21 mouse cellular contexts compared by ENCODE assay signal in genomic region chr13:38377355-38377754, GRCm38 (mm10). TPM values are rescaled to one million over a fixed set of nuclear protein-coding genes. Genes with fewer than 3 reads are reported as not detected.
DNase-seq lines count a peak whose midpoint lies in the region; ATAC-seq and TF ChIP-seq lines count a peak whose summit lies in the region.
"Had no signal": no experiment of that assay in that cellular context is flagged by ENCODE, and none has a peak within 500 bp of the region (broad histone marks: within the 10 kb centered on the region; RNA-seq: fewer than 3 reads in every experiment).

No protein-coding gene starts in this region.

- no peak overlapping the region for H3ac ChIP-seq in myocyte (ENCODE audit: control insufficient read depth, insufficient read length)

- no peak overlapping the region for H3K4me2 ChIP-seq in liver, embryonic 11.5 days
- no peak overlapping the region for H3K4me2 ChIP-seq in myocyte (ENCODE audit: low read depth)
- H3K4me2 ChIP-seq: forebrain, embryonic 12.5 days; heart, embryonic 13.5 days had no signal

- TF ChIP-seq POLR2A in liver, adult 2 months (IDR thresholded peaks at IDR 0.05; ENCODE audit: extremely low read depth, insufficient read depth, low read length): no peak
- no peak for TF ChIP-seq POLR2A in myocyte (IDR thresholded peaks at IDR 0.05; ENCODE audit: insufficient read length, low read depth)

- TF ChIP-seq CTCF in liver, adult 2 months (IDR thresholded peaks at IDR 0.05; ENCODE audit: low read depth, low read length): no peak

- H3K9ac ChIP-seq in liver, adult 2 months (ENCODE audit: low read depth, low read length): no peak overlapping the region
- no peak overlapping the region for H3K9ac ChIP-seq in liver, embryonic 11.5 days (ENCODE audit: low read depth, low read length)
- H3K9ac ChIP-seq: forebrain, embryonic 12.5 days; heart, embryonic 13.5 days had no signal

- ATAC-seq in liver, embryonic 11.5 days (replicated peaks; ENCODE audit: low FRiP score): no peak
- ATAC-seq: Patski had no signal

- no peaks in the 10 kb centered on the region for H3K36me3 ChIP-seq in liver, adult 2 months (ENCODE audit: control insufficient read depth, insufficient read depth, low read length)
- no peaks in the 10 kb centered on the region for H3K36me3 ChIP-seq in liver, embryonic 11.5 days (ENCODE audit: control insufficient read depth, insufficient read depth, low read length)
- H3K36me3 ChIP-seq in myocyte (ENCODE audit: control insufficient read depth, insufficient read depth): no peaks in the 10 kb centered on the region
- H3K36me3 ChIP-seq: embryonic facial prominence, embryonic 10.5 days; forebrain, embryonic 12.5 days; heart, embryonic 13.5 days had no signal

- H3K27me3 ChIP-seq in liver, adult 2 months (ENCODE audit: control insufficient read depth, insufficient read depth, low read length): no peaks in the 10 kb centered on the region
- no peaks in the 10 kb centered on the region for H3K27me3 ChIP-seq in liver, embryonic 11.5 days (replicated peaks; ENCODE audit: control insufficient read depth, insufficient read depth, low read length)
- no peaks in the 10 kb centered on the region for H3K27me3 ChIP-seq in myocyte (ENCODE audit: control insufficient read depth, insufficient read depth, insufficient read length)
- H3K27me3 ChIP-seq: forebrain, embryonic 12.5 days; heart, embryonic 13.5 days; Patski had no signal

- H3K27ac ChIP-seq in liver, adult 2 months (replicated peaks; ENCODE audit: insufficient read depth, low read depth, low read length): no peak overlapping the region
- no peak overlapping the region for H3K27ac ChIP-seq in liver, embryonic 11.5 days (ENCODE audit: low read depth, low read length)
- H3K27ac ChIP-seq: embryonic facial prominence, embryonic 10.5 days; forebrain, embryonic 12.5 days; heart, embryonic 13.5 days; kidney, postnatal 0 days had no signal

- H3K4me1 ChIP-seq in liver, adult 2 months (ENCODE audit: control insufficient read depth, insufficient read depth, low read length): no peaks in the 10 kb centered on the region
- no peaks in the 10 kb centered on the region for H3K4me1 ChIP-seq in liver, embryonic 11.5 days (replicated peaks; ENCODE audit: control insufficient read depth, insufficient read depth, low read length)
- H3K4me1 ChIP-seq: embryonic facial prominence, embryonic 10.5 days; forebrain, embryonic 12.5 days had no signal

- intact Hi-C loops in left cerebral cortex, postnatal 14 days (cut with DNase I): no loop called here

- H3K79me2 ChIP-seq in liver, adult 2 months (ENCODE audit: control insufficient read depth, insufficient read depth, low read length): no peaks in the 10 kb centered on the region
- H3K79me2 ChIP-seq in myocyte (ENCODE audit: control insufficient read depth, insufficient read depth): no peaks in the 10 kb centered on the region

- DNase-seq in gastrocnemius, adult 8-10 months (ENCODE audit: low spot score in 2 of 2): peak; percentile 25 to 33
- DNase-seq in gastrocnemius, postnatal 4 days (ENCODE audit: low spot score in 2 of 2): no peak
- peak; percentile 70 for DNase-seq in liver, adult 2 months (ENCODE audit: extremely low read depth, low read depth, low spot score)
- no peak for DNase-seq in liver, embryonic 11.5 days (ENCODE audit: low spot score)
- DNase-seq in adrenal gland, postnatal 14 days: peak; percentile 53
- no peak for DNase-seq in left cerebral cortex, postnatal 14 days (ENCODE audit: low spot score in 2 of 2)
- DNase-seq: cerebellum, adult 9-10 months; kidney, adult 18-20 months; layer of hippocampus, postnatal 36 days; lung, postnatal 10 days; retina, postnatal 1 day; right cerebral cortex, postnatal 4 days; thymus, postnatal 14 days had no signal

- no peaks in the 10 kb centered on the region for H3K9me3 ChIP-seq in liver, embryonic 11.5 days (ENCODE audit: control insufficient read depth, low read length)
- H3K9me3 ChIP-seq: forebrain, embryonic 12.5 days had no signal

- WGBS in liver, adult 2 months: 54% methylated on average over 9 of the region's 9 CpGs
- 88% methylated on average over 9 of the region's 9 CpGs for WGBS in liver, embryonic 11.5 days

- no peak overlapping the region for H3K4me3 ChIP-seq in liver, adult 2 months (ENCODE audit: insufficient read depth, low read depth, low read length)
- H3K4me3 ChIP-seq in liver, embryonic 11.5 days (ENCODE audit: low read depth, low read length): no peak overlapping the region
- H3K4me3 ChIP-seq in myocyte: no peak overlapping the region
- H3K4me3 ChIP-seq: embryonic facial prominence, embryonic 10.5 days; forebrain, embryonic 12.5 days; heart, embryonic 13.5 days had no signal

TF ChIP-seq in myocyte, 11 proteins besides CTCF, POLR2A, EP300 and RAD21:
- TF ChIP-seq CEBPB (IDR thresholded peaks at IDR 0.05; ENCODE audit: insufficient read depth, poor library complexity, severe bottlenecking) (0 out of 2 replicates have a peak, but pooled peaks have one; percentile 13), MYOG (IDR thresholded peaks at IDR 0.05; ENCODE audit: control insufficient read depth in 1 of 3, insufficient read depth in 1 of 3, insufficient read length in 2 of 3, low read depth in 2 of 3) (no peak)
TF ChIP-seq in myocyte: peak in this region for 1.

RNA-seq across cellular contexts. Expression of gene Bmp6, which starts 32.4 kb away (rescaled TPM):
- 10 to 100 TPM in 2 of 4 experiments, 1 to 10 TPM in 2; 5.0 to 11.7 (median 9.3) TPM for total RNA-seq in gastrocnemius, adult 8-10 months (2022)
- 1 to 10 TPM; 8.6 to 8.9 TPM for total RNA-seq in gastrocnemius, postnatal 4 days (2021)
- 2.9 and 4.0 TPM in 2 replicates for total RNA-seq in liver, adult 2 months (2014; rRNA removed)
- polyA plus RNA-seq in liver, adult 2 months (2012; rRNA removed): 2.6 and 3.3 TPM in 2 replicates
- 0.27 and 0.57 TPM in 2 replicates for polyA plus RNA-seq in liver, embryonic 11.5 days (2014; fragmentation: Nextera tagmentation; extraction: Ambion mirVana)
- total RNA-seq in adrenal gland, postnatal 14 days (2021): 9.6 and 12.5 TPM in 2 replicates
- 0.06 TPM for polyA plus RNA-seq in myocyte (2012; fragmentation: generic; extraction: Trizol)
- total RNA-seq in left cerebral cortex, postnatal 14 days (2021): 10 to 100 TPM in 1 of 2 experiments, 1 to 10 TPM in 1; 9.6 to 10.6 TPM
- total RNA-seq: common myeloid progenitor, adult 5-6 weeks; megakaryocyte-erythroid progenitor cell, adult 5-6 weeks had no signal

Comparison
In these comparisons a context has a peak if more than half of its experiments do, and no peak if none do; other contexts are left out.
1. DNase-seq: peak in gastrocnemius, adult 8-10 months (2 of 2), liver, adult 2 months (single experiment) and adrenal gland, postnatal 14 days (single experiment); none in gastrocnemius, postnatal 4 days (0 of 2), liver, embryonic 11.5 days (single experiment) and left cerebral cortex, postnatal 14 days (0 of 2).